Mouse (Mus musculus): ENCODE results near the gene Samm50. TPM values are rescaled to one million over a fixed set of nuclear protein-coding genes. Genes with fewer than 3 reads are reported as not detected.
"Not testable (repeated sequence)": the region's sequence is repeated elsewhere in the genome, so short reads cannot be mapped to it uniquely, and the experiment has no call there.

The Samm50 gene
- 2.2 and 3.4 TPM in 2 replicates for polyA plus RNA-seq (2012)

- TF ChIP-seq GATA1 (IDR thresholded peaks at IDR 0.05; ENCODE audit: low read length) = no peak
- TF ChIP-seq TAL1 (IDR thresholded peaks at IDR 0.05; ENCODE audit: low read length) = no peak
- peaks cover 40% of the 10 kb centered on the region for H3K36me3 ChIP-seq (ENCODE audit: control insufficient read depth)
- H3K27me3 ChIP-seq (ENCODE audit: control insufficient read depth) = no peaks in the 10 kb centered on the region
- H3K9me3 ChIP-seq (ENCODE audit: control insufficient read depth, low read length) = no peaks in the 10 kb centered on the region
- H3K4me3 ChIP-seq (replicated peaks) = peak within 1 kb of the TSS; percentile 87
- peaks cover 42% of the 10 kb centered on the region for H3K4me1 ChIP-seq (ENCODE audit: control insufficient read depth)
Observed at GRCm38 (mm10) chr15:84192058-84192791, at the start of gene Samm50. Gene Samm50, plus strand, starts transcription at chr15:84192241.

- no peaks in the 10 kb centered on the region for H3K9me3 ChIP-seq (ENCODE audit: control insufficient read depth, low read length)
- no peak for TF ChIP-seq GATA1 (IDR thresholded peaks at IDR 0.05; ENCODE audit: low read length)
- TF ChIP-seq TAL1 (IDR thresholded peaks at IDR 0.05; ENCODE audit: low read length) = no peak
- H3K4me1 ChIP-seq (ENCODE audit: control insufficient read depth) = no peaks in the 10 kb centered on the region
- H3K36me3 ChIP-seq (ENCODE audit: control insufficient read depth) = no peaks in the 10 kb centered on the region
- H3K4me3 ChIP-seq (replicated peaks) = no peak overlapping the region
- no peaks in the 10 kb centered on the region for H3K27me3 ChIP-seq (ENCODE audit: control insufficient read depth)
Observed at GRCm38 (mm10) chr15:84156158-84156557, 35.9 kb upstream of the Samm50 start.

- H3K4me3 ChIP-seq (replicated peaks); H3K36me3 ChIP-seq (ENCODE audit: control insufficient read depth); H3K9me3 ChIP-seq (ENCODE audit: control insufficient read depth, low read length); H3K4me1 ChIP-seq (ENCODE audit: control insufficient read depth); H3K27me3 ChIP-seq (ENCODE audit: control insufficient read depth): not testable (repeated sequence)
Observed at GRCm38 (mm10) chr15:84157530-84157929, 34.5 kb upstream of the Samm50 start.

GRCm38 (mm10) chr15:84161871-84162270 lies 30.2 kb upstream of the Samm50 start:
- Histone ChIP-seq H3K4me1 (ENCODE audit: control insufficient read depth) (no peaks in the 10 kb centered on the region), H3K9me3 (ENCODE audit: control insufficient read depth, low read length) (no peaks in the 10 kb centered on the region), H3K36me3 (ENCODE audit: control insufficient read depth) (no peaks in the 10 kb centered on the region), H3K27me3 (ENCODE audit: control insufficient read depth) (peaks cover 1% of the 10 kb centered on the region), H3K4me3 (replicated peaks) (no peak overlapping the region)
- no peak for TF ChIP-seq GATA1 (IDR thresholded peaks at IDR 0.05; ENCODE audit: low read length)
- no peak for TF ChIP-seq TAL1 (IDR thresholded peaks at IDR 0.05; ENCODE audit: low read length)

GRCm38 (mm10) chr15:84166818-84167217 lies 25.2 kb upstream of the Samm50 start:
- no peaks in the 10 kb centered on the region for H3K9me3 ChIP-seq (ENCODE audit: control insufficient read depth, low read length)
- H3K36me3 ChIP-seq (ENCODE audit: control insufficient read depth) = no peaks in the 10 kb centered on the region
- no peak overlapping the region for H3K4me3 ChIP-seq (replicated peaks)
- TF ChIP-seq TAL1 (IDR thresholded peaks at IDR 0.05; ENCODE audit: low read length) (no peak), GATA1 (IDR thresholded peaks at IDR 0.05; ENCODE audit: low read length) (no peak)
- H3K4me1 ChIP-seq (ENCODE audit: control insufficient read depth) = peaks cover 13% of the 10 kb centered on the region
- H3K27me3 ChIP-seq (ENCODE audit: control insufficient read depth) = peaks cover 30% of the 10 kb centered on the region

GRCm38 (mm10) chr15:84167600-84167999 lies 24.4 kb upstream of the Samm50 start, which contains the start of gene Pnpla3:
Gene Pnpla3, plus strand, starts transcription at chr15:84167837.
- Histone ChIP-seq H3K4me3 (replicated peaks) (peak within 1 kb of the TSS; percentile 55), H3K4me1 (ENCODE audit: control insufficient read depth) (peaks cover 13% of the 10 kb centered on the region)
- no peak for TF ChIP-seq TAL1 (IDR thresholded peaks at IDR 0.05; ENCODE audit: low read length)
- no peak for TF ChIP-seq GATA1 (IDR thresholded peaks at IDR 0.05; ENCODE audit: low read length)

GRCm38 (mm10) chr15:84168170-84169161 lies 23.6 kb upstream of the Samm50 start:
- TF ChIP-seq GATA1 (IDR thresholded peaks at IDR 0.05; ENCODE audit: low read length) (no peak), TAL1 (IDR thresholded peaks at IDR 0.05; ENCODE audit: low read length) (no peak)
- H3K4me1 ChIP-seq (ENCODE audit: control insufficient read depth) = peaks cover 13% of the 10 kb centered on the region
- H3K36me3 ChIP-seq (ENCODE audit: control insufficient read depth) = no peaks in the 10 kb centered on the region
- peaks cover 30% of the 10 kb centered on the region for H3K27me3 ChIP-seq (ENCODE audit: control insufficient read depth)
- no peaks in the 10 kb centered on the region for H3K9me3 ChIP-seq (ENCODE audit: control insufficient read depth, low read length)
- H3K4me3 ChIP-seq (replicated peaks) = peak overlapping the region; percentile 55

More at GRCm38 (mm10) chr15:84167600-84167999, 24.4 kb upstream of the Samm50 start, which contains the start of gene Pnpla3:
- no peaks in the 10 kb centered on the region for H3K9me3 ChIP-seq (ENCODE audit: control insufficient read depth, low read length)
- H3K36me3 ChIP-seq (ENCODE audit: control insufficient read depth) = no peaks in the 10 kb centered on the region
- peaks cover 30% of the 10 kb centered on the region for H3K27me3 ChIP-seq (ENCODE audit: control insufficient read depth)

GRCm38 (mm10) chr15:84169511-84169910 lies 22.5 kb upstream of the Samm50 start:
- TF ChIP-seq TAL1 (IDR thresholded peaks at IDR 0.05; ENCODE audit: low read length) (no peak), GATA1 (IDR thresholded peaks at IDR 0.05; ENCODE audit: low read length) (no peak)
- H3K9me3 ChIP-seq (ENCODE audit: control insufficient read depth, low read length) = no peaks in the 10 kb centered on the region
- H3K4me3 ChIP-seq (replicated peaks) = no peak overlapping the region
- peaks cover 13% of the 10 kb centered on the region for H3K4me1 ChIP-seq (ENCODE audit: control insufficient read depth)
- H3K27me3 ChIP-seq (ENCODE audit: control insufficient read depth) = peaks cover 32% of the 10 kb centered on the region
- H3K36me3 ChIP-seq (ENCODE audit: control insufficient read depth) = peaks cover 5% of the 10 kb centered on the region; the same call in 1 of the 2 replicates

- peaks cover 5% of the 10 kb centered on the region; the same call in 1 of the 2 replicates for H3K36me3 ChIP-seq (ENCODE audit: control insufficient read depth)
- no peak overlapping the region for H3K4me3 ChIP-seq (replicated peaks)
- H3K4me1 ChIP-seq (ENCODE audit: control insufficient read depth) = peaks cover 13% of the 10 kb centered on the region
- peaks cover 32% of the 10 kb centered on the region for H3K27me3 ChIP-seq (ENCODE audit: control insufficient read depth)
- no peaks in the 10 kb centered on the region for H3K9me3 ChIP-seq (ENCODE audit: control insufficient read depth, low read length)
- TF ChIP-seq TAL1 (IDR thresholded peaks at IDR 0.05; ENCODE audit: low read length) (no peak), GATA1 (IDR thresholded peaks at IDR 0.05; ENCODE audit: low read length) (no peak)
Observed at GRCm38 (mm10) chr15:84171166-84171565, 20.9 kb upstream of the Samm50 start.

All from erythroblast, embryonic 14.5 days (primary cell).